Mouse (Mus musculus) olfactory bulb, adult 2 months (tissue): Measurements from ENCODE around the gene Tex14.

Source experiments
- CTCF ChIP-seq: fragments of 200-500 bp; IDR thresholded peaks from 2 replicates; pipeline ENCODE4 v1.5.1; 2012; ENCODE audit warnings: low read depth, mild to moderate bottlenecking, low read length, moderate library complexity; ENCODE audit not compliant: insufficient read depth
- POLR2A ChIP-seq: fragments of 200-500 bp; IDR thresholded peaks from 2 replicates; pipeline ENCODE4 v1.6.1; 2012; ENCODE audit warnings: mild to moderate bottlenecking, low read depth, low read length, moderate library complexity; ENCODE audit not compliant: insufficient read depth

GRCm38 (mm10) chr11:87365120-87365519 lies 39.7 kb upstream of the Tex14 start:
- TF ChIP-seq POLR2A: no peak
- no peak for TF ChIP-seq CTCF
